21 mouse cellular contexts compared by ENCODE assay signal in genomic region chr15:92417120-92417519, GRCm38 (mm10). TPM values are rescaled to one million over a fixed set of nuclear protein-coding genes. Genes with fewer than 3 reads are reported as not detected.
DNase-seq lines count a peak whose midpoint lies in the region; ATAC-seq lines count a peak whose summit lies in the region.
"Had no signal": no experiment of that assay in that cellular context is flagged by ENCODE, and none has a peak within 500 bp of the region (broad histone marks: within the 10 kb centered on the region; RNA-seq: fewer than 3 reads in every experiment).

No protein-coding gene starts in this region.

- WGBS in forebrain, embryonic 12.5 days = 43% methylated on average over 3 of the region's 3 CpGs
- WGBS in forebrain, embryonic 11.5 days = 52% methylated on average over 3 of the region's 3 CpGs
- 29% methylated on average over 3 of the region's 3 CpGs for WGBS in limb, embryonic 13.5 days
- 58% methylated on average over 3 of the region's 3 CpGs for WGBS in limb, embryonic 10.5 days
- WGBS in forebrain, embryonic 15.5 days = 25% methylated on average over 3 of the region's 3 CpGs

- H3K9ac ChIP-seq in forebrain, embryonic 12.5 days = no peak overlapping the region
- no peak overlapping the region for H3K9ac ChIP-seq in forebrain, embryonic 11.5 days (ENCODE audit: low read length)
- H3K9ac ChIP-seq in limb, embryonic 13.5 days = no peak overlapping the region
- H3K9ac ChIP-seq in forebrain, embryonic 15.5 days (replicated peaks) = no peak overlapping the region
- H3K9ac ChIP-seq: heart, embryonic 12.5 days; hindbrain, embryonic 15.5 days had no signal

- H3K27ac ChIP-seq in forebrain, embryonic 12.5 days = no peak overlapping the region
- H3K27ac ChIP-seq in forebrain, embryonic 11.5 days (ENCODE audit: low read depth, low read length) = no peak overlapping the region
- no peak overlapping the region for H3K27ac ChIP-seq in limb, embryonic 13.5 days
- no peak overlapping the region for H3K27ac ChIP-seq in limb, embryonic 10.5 days
- H3K27ac ChIP-seq in forebrain, embryonic 15.5 days (replicated peaks) = no peak overlapping the region; the same call in 1 of the 2 replicates
- H3K27ac ChIP-seq: hindbrain, embryonic 10.5 days; hindbrain, embryonic 15.5 days had no signal

- peaks cover 32% of the 10 kb centered on the region for H3K4me1 ChIP-seq in forebrain, embryonic 12.5 days
- peaks cover 7% of the 10 kb centered on the region for H3K4me1 ChIP-seq in forebrain, embryonic 11.5 days (replicated peaks; ENCODE audit: control insufficient read depth, insufficient read depth, low read length)
- peaks cover 30% of the 10 kb centered on the region for H3K4me1 ChIP-seq in limb, embryonic 13.5 days
- peaks cover 32% of the 10 kb centered on the region for H3K4me1 ChIP-seq in limb, embryonic 10.5 days
- H3K4me1 ChIP-seq in forebrain, embryonic 15.5 days = peaks cover 27% of the 10 kb centered on the region
- H3K4me1 ChIP-seq: heart, embryonic 12.5 days had no signal

- H3K36me3 ChIP-seq in forebrain, embryonic 12.5 days (replicated peaks) = no peaks in the 10 kb centered on the region
- no peaks in the 10 kb centered on the region for H3K36me3 ChIP-seq in forebrain, embryonic 11.5 days (ENCODE audit: control insufficient read depth, insufficient read depth, low read length)
- no peaks in the 10 kb centered on the region for H3K36me3 ChIP-seq in limb, embryonic 13.5 days
- no peaks in the 10 kb centered on the region for H3K36me3 ChIP-seq in limb, embryonic 10.5 days
- H3K36me3 ChIP-seq in forebrain, embryonic 15.5 days = no peaks in the 10 kb centered on the region
- H3K36me3 ChIP-seq: heart, embryonic 12.5 days; hindbrain, embryonic 10.5 days; hindbrain, embryonic 15.5 days had no signal

- H3K27me3 ChIP-seq in forebrain, embryonic 12.5 days = no peaks in the 10 kb centered on the region
- H3K27me3 ChIP-seq in forebrain, embryonic 11.5 days (ENCODE audit: control insufficient read depth, insufficient read depth, low read length) = no peaks in the 10 kb centered on the region
- peaks cover 3% of the 10 kb centered on the region; the same call in 1 of the 2 replicates for H3K27me3 ChIP-seq in limb, embryonic 13.5 days
- H3K27me3 ChIP-seq in limb, embryonic 10.5 days (ENCODE audit: low read depth, poor library complexity, severe bottlenecking) = no peaks in the 10 kb centered on the region
- H3K27me3 ChIP-seq in forebrain, embryonic 15.5 days = no peaks in the 10 kb centered on the region
- H3K27me3 ChIP-seq: CH12.LX; heart, embryonic 12.5 days; hindbrain, embryonic 15.5 days had no signal

- no peaks in the 10 kb centered on the region for H3K9me3 ChIP-seq in forebrain, embryonic 12.5 days
- H3K9me3 ChIP-seq in forebrain, embryonic 11.5 days (ENCODE audit: control insufficient read depth, low read length) = no peaks in the 10 kb centered on the region
- no peaks in the 10 kb centered on the region for H3K9me3 ChIP-seq in limb, embryonic 13.5 days
- no peaks in the 10 kb centered on the region for H3K9me3 ChIP-seq in limb, embryonic 10.5 days (replicated peaks)
- H3K9me3 ChIP-seq in forebrain, embryonic 15.5 days = no peaks in the 10 kb centered on the region
- H3K9me3 ChIP-seq: heart, embryonic 12.5 days; hindbrain, embryonic 10.5 days; hindbrain, embryonic 15.5 days had no signal

- no peak for DNase-seq in forebrain, embryonic 11.5 days (ENCODE audit: low spot score)
- no peak for DNase-seq in limb, embryonic 10.5 days (ENCODE audit: low spot score)
- no peak for DNase-seq in layer of hippocampus, postnatal 10 days (ENCODE audit: low spot score in 2 of 2)
- no peak for DNase-seq in thymus, postnatal 10 days (ENCODE audit: low spot score in 2 of 2)
- DNase-seq: adrenal gland, postnatal 14 days; cerebellum, adult 18-20 months; cerebellum, adult 9-11 months; cerebellum, postnatal 36 days; gastrocnemius, postnatal 10 days; kidney, adult 2 months had no signal

- H3K4me2 ChIP-seq in forebrain, embryonic 12.5 days = no peak overlapping the region
- H3K4me2 ChIP-seq in forebrain, embryonic 11.5 days (ENCODE audit: low read depth, low read length, severe bottlenecking) = no peak overlapping the region
- H3K4me2 ChIP-seq in limb, embryonic 13.5 days (replicated peaks) = no peak overlapping the region
- H3K4me2 ChIP-seq in forebrain, embryonic 15.5 days (replicated peaks) = no peak overlapping the region
- H3K4me2 ChIP-seq: heart, embryonic 12.5 days; hindbrain, embryonic 15.5 days had no signal

- ATAC-seq in forebrain, embryonic 12.5 days (ENCODE audit: low FRiP score) = peak; percentile 24; the same call in 1 of the 2 replicates
- no peak for ATAC-seq in forebrain, embryonic 11.5 days (replicated peaks; ENCODE audit: low FRiP score)
- ATAC-seq in limb, embryonic 13.5 days (ENCODE audit: low FRiP score, low read depth) = peak; percentile 48; the same call in 1 of the 2 replicates
- ATAC-seq in forebrain, embryonic 15.5 days (replicated peaks) = peak; percentile 65
- ATAC-seq: activated CD4-positive, CD25-positive, alpha-beta regulatory T cell, adult 4 months; intestine, embryonic 16.5 days; Patski had no signal

- no peak overlapping the region for H3K4me3 ChIP-seq in forebrain, embryonic 12.5 days (replicated peaks)
- H3K4me3 ChIP-seq in forebrain, embryonic 11.5 days (ENCODE audit: low read depth, low read length) = no peak overlapping the region
- H3K4me3 ChIP-seq in limb, embryonic 13.5 days = no peak overlapping the region
- no peak overlapping the region for H3K4me3 ChIP-seq in limb, embryonic 10.5 days
- H3K4me3 ChIP-seq in forebrain, embryonic 15.5 days = no peak overlapping the region
- H3K4me3 ChIP-seq: heart, embryonic 12.5 days; hindbrain, embryonic 10.5 days; hindbrain, embryonic 15.5 days had no signal

RNA-seq across cellular contexts. Expression of gene Pdzrn4, which starts 20.4 kb away (rescaled TPM):
- 6.7 TPM in 2 replicates for polyA plus RNA-seq in forebrain, embryonic 12.5 days (2016; fragmentation: Nextera tagmentation; extraction: Ambion mirVana)
- 3.2 and 3.8 TPM in 2 replicates for polyA plus RNA-seq in forebrain, embryonic 11.5 days (2014; fragmentation: Nextera tagmentation; extraction: Ambion mirVana)
- polyA plus RNA-seq in limb, embryonic 13.5 days (2015; fragmentation: Nextera tagmentation; extraction: Ambion mirVana) = 3.0 and 3.7 TPM in 2 replicates
- 0.40 and 1.2 TPM in 2 replicates for polyA plus RNA-seq in limb, embryonic 10.5 days (2016; fragmentation: Nextera tagmentation; extraction: Ambion mirVana)
- 16.4 and 16.5 TPM in 2 replicates for polyA plus RNA-seq in forebrain, embryonic 15.5 days (2015; fragmentation: Nextera tagmentation; extraction: Ambion mirVana)
- total RNA-seq in layer of hippocampus, postnatal 10 days (2021) = 1 to 10 TPM; 7.8 to 9.5 TPM
- total RNA-seq: adrenal gland, adult 18-20 months; adrenal gland, postnatal 14 days; CH12.LX had no signal
- polyA plus RNA-seq: Patski had no signal
